Mouse (Mus musculus) midbrain, postnatal 0 days (tissue): ENCODE results near the gene Copg2. TPM values are rescaled to one million over a fixed set of nuclear protein-coding genes. Genes with fewer than 3 reads are reported as not detected.

Source experiments
- ATAC-seq: fragments of 200-750 bp; cut with Nextera tagmentation; 2 replicates; pipeline ENCODE4 v1.8.0; 2017; ENCODE audit warnings: moderate number of reproducible peaks, mild to moderate bottlenecking, moderate TSS enrichment, moderate library complexity; ENCODE audit not compliant: low FRiP score
- DNase-seq: peaks from one replicate; pipeline ENCODE4 v3.0.0-alpha.2; 2015; ENCODE audit warnings: low spot score
- H3K27ac ChIP-seq: fragments of 300-500 bp; sonication (generic); 2 replicates; pipeline ENCODE4 v1.5.1; 2014; ENCODE audit warnings: low read depth, mild to moderate bottlenecking, low read length, mixed read lengths
- H3K27me3 ChIP-seq: fragments of 300-500 bp; sonication (generic); 2 replicates; pipeline ENCODE4 v1.6.1; 2014; ENCODE audit warnings: low read length, control low read depth, mixed read lengths; ENCODE audit not compliant: insufficient read depth
- H3K36me3 ChIP-seq: fragments of 300-500 bp; sonication (generic); 2 replicates; pipeline ENCODE4 v1.6.1; 2014; ENCODE audit warnings: low read length, control low read depth, mixed read lengths; ENCODE audit not compliant: insufficient read depth
- H3K4me1 ChIP-seq: fragments of 300-500 bp; sonication (generic); 2 replicates; pipeline ENCODE4 v1.6.1; 2014; ENCODE audit warnings: mild to moderate bottlenecking, control low read depth, antibody characterized with exemption, low read length, mixed read lengths; ENCODE audit not compliant: insufficient read depth
- H3K4me2 ChIP-seq: fragments of 300-500 bp; sonication (generic); 2 replicates; pipeline ENCODE4 v1.6.1; 2014; ENCODE audit warnings: low read depth, mild to moderate bottlenecking, low read length, mixed read lengths; ENCODE audit not compliant: poor library complexity, severe bottlenecking
- H3K4me3 ChIP-seq: fragments of 300-500 bp; sonication (generic); 2 replicates; pipeline ENCODE4 v1.5.1; 2014; ENCODE audit warnings: low read depth, mild to moderate bottlenecking, low read length, moderate library complexity
- H3K9ac ChIP-seq: fragments of 300-500 bp; sonication (generic); replicated peaks from 2 replicates; pipeline ENCODE4 v1.6.1; 2014; ENCODE audit warnings: mild to moderate bottlenecking, low read length, moderate library complexity, mixed read lengths; ENCODE audit not compliant: poor library complexity, severe bottlenecking
- H3K9me3 ChIP-seq: fragments of 300-500 bp; sonication (generic); 2 replicates; pipeline ENCODE4 v1.6.1; 2016; ENCODE audit warnings: low read length, control low read depth
- CTCF ChIP-seq: IDR thresholded peaks from 2 replicates; pipeline ENCODE4 v1.5.1; 2016; ENCODE audit warnings: antibody characterized with exemption, mild to moderate bottlenecking
- WGBS: fragments of 180-500 bp; shearing (Covaris S2); extraction: QIAGEN DNeasy Blood & Tissue Kit; methylation state at CpG from one replicate; pipeline ENCODE4 v1.1.7; 2014; 5-methylcytosine and 5-hydroxymethylcytosine counted together
- polyA plus RNA-seq: library from polyadenylated mRNA; unstranded; fragments of >200 nt; fragmentation: Nextera tagmentation; extraction: Ambion mirVana; gene quantifications from 2 replicates; pipeline ENCODE4 v1.2.1, GENCODE M21; 2015
- total RNA-seq: library from RNA; depleted of rRNA; stranded (reverse); fragments of >200 nt; gene quantifications from 2 replicates; pipeline ENCODE4 v1.2.3, GENCODE M21; 2014

Copg2 gene
- total and polyA plus RNA-seq, 2 experiments from 2014 or later, result 30.0 to 39.3 TPM

- H3K4me1 ChIP-seq, result no peaks in the 10 kb centered on the region
- no peak overlapping the region for H3K4me2 ChIP-seq
- no peak for ATAC-seq
- no peak overlapping the region for H3K4me3 ChIP-seq
- no peaks in the 10 kb centered on the region for H3K9me3 ChIP-seq
- peaks cover 36% of the 10 kb centered on the region for H3K36me3 ChIP-seq
- 56% methylated on average over 2 of the region's 2 CpGs for WGBS
- no peak overlapping the region for H3K27ac ChIP-seq
- no peak for TF ChIP-seq CTCF
- H3K9ac ChIP-seq, result no peak overlapping the region
- no peak for DNase-seq
- H3K27me3 ChIP-seq, result no peaks in the 10 kb centered on the region
These were observed 147.4 kb downstream of the Copg2 start for GRCm38 (mm10) chr6:30749042-30749689.

- Histone ChIP-seq H3K4me3 (no peak overlapping the region), H3K27ac (no peak overlapping the region), H3K36me3 (peaks cover 41% of the 10 kb centered on the region), H3K9me3 (no peaks in the 10 kb centered on the region), H3K27me3 (no peaks in the 10 kb centered on the region), H3K4me2 (no peak overlapping the region), H3K4me1 (no peaks in the 10 kb centered on the region), H3K9ac (no peak overlapping the region)
- DNase-seq (no peak), ATAC-seq (no peak)
- 77% methylated on average over 6 of the region's 6 CpGs for WGBS
- no peak for TF ChIP-seq CTCF
These were observed 148.2 kb downstream of the Copg2 start for GRCm38 (mm10) chr6:30748358-30748910.

GRCm38 (mm10) chr6:30747631-30748357 lies 148.8 kb downstream of the Copg2 start:
- no peaks in the 10 kb centered on the region for H3K9me3 ChIP-seq
- ATAC-seq (no peak), DNase-seq (no peak)
- H3K4me3 ChIP-seq, result no peak overlapping the region
- no peaks in the 10 kb centered on the region for H3K27me3 ChIP-seq
- H3K9ac ChIP-seq, result no peak overlapping the region
- H3K27ac ChIP-seq, result no peak overlapping the region
- WGBS, result 74% methylated on average over 7 of the region's 7 CpGs
- TF ChIP-seq CTCF, result no peak
- no peaks in the 10 kb centered on the region for H3K4me1 ChIP-seq
- H3K4me2 ChIP-seq, result no peak overlapping the region
- peaks cover 47% of the 10 kb centered on the region for H3K36me3 ChIP-seq

- no peaks in the 10 kb centered on the region for H3K27me3 ChIP-seq
- H3K27ac ChIP-seq, result no peak overlapping the region
- no peaks in the 10 kb centered on the region for H3K9me3 ChIP-seq
- 67% methylated on average over 7 of the region's 7 CpGs for WGBS
- no peak overlapping the region for H3K4me3 ChIP-seq
- H3K36me3 ChIP-seq, result peaks cover 49% of the 10 kb centered on the region
- H3K4me1 ChIP-seq, result no peaks in the 10 kb centered on the region
- no peak overlapping the region for H3K9ac ChIP-seq
- H3K4me2 ChIP-seq, result no peak overlapping the region
- ATAC-seq (no peak), DNase-seq (no peak)
- no peak for TF ChIP-seq CTCF
These were observed 151.0 kb downstream of the Copg2 start for GRCm38 (mm10) chr6:30745591-30745990.

- no peak overlapping the region for H3K27ac ChIP-seq
- TF ChIP-seq CTCF, result no peak
- DNase-seq (no peak), ATAC-seq (no peak)
- 79% methylated on average over 10 of the region's 10 CpGs for WGBS
- no peak overlapping the region for H3K9ac ChIP-seq
- H3K4me1 ChIP-seq, result no peaks in the 10 kb centered on the region
- no peak overlapping the region for H3K4me3 ChIP-seq
- H3K27me3 ChIP-seq, result no peaks in the 10 kb centered on the region
- no peaks in the 10 kb centered on the region for H3K9me3 ChIP-seq
- peaks cover 47% of the 10 kb centered on the region for H3K36me3 ChIP-seq
- H3K4me2 ChIP-seq, result no peak overlapping the region
These were observed 151.7 kb downstream of the Copg2 start for GRCm38 (mm10) chr6:30744846-30745245.
